Mouse (Mus musculus) MEL (cell line): ENCODE results near the gene Fam228a.

ENCODE experiments used
- CTCF ChIP-seq, 3 experiments: IDR thresholded peaks in 2 of 3; conservative IDR thresholded peaks in 1 of 3; 2 replicates each; pipeline ENCODE4 v1.5.1; 2011 to 2012; ENCODE audit warnings: low read length in 3 of 3, low read depth in 2 of 3, mild to moderate bottlenecking in 2 of 3, improper control_type of control experiment in 1 of 3, inconsistent platforms in 1 of 3, mixed read lengths in 1 of 3, moderate library complexity in 1 of 3; ENCODE audit not compliant: control insufficient read depth in 1 of 3, insufficient read depth in 1 of 3, poor library complexity in 1 of 3, severe bottlenecking in 1 of 3
- E2F4 ChIP-seq: IDR thresholded peaks from 2 replicates; pipeline ENCODE4 v1.6.1; 2011; ENCODE audit warnings: low read depth, low read length, improper control_type of control experiment, borderline replicate concordance
- EP300 ChIP-seq, 2 experiments: IDR thresholded peaks; 2 replicates each; pipeline ENCODE4 v1.6.1; 2011; ENCODE audit warnings: improper control_type of control experiment in 2 of 2, low read length in 2 of 2, low read depth in 1 of 2, mild to moderate bottlenecking in 1 of 2
- ETS1 ChIP-seq: IDR thresholded peaks from 2 replicates; pipeline ENCODE4 v1.6.1; 2012; ENCODE audit warnings: low read depth, mild to moderate bottlenecking, inconsistent platforms, low read length, improper control_type of control experiment, moderate library complexity
- GATA1 ChIP-seq: IDR thresholded peaks from 2 replicates; pipeline ENCODE4 v1.6.1; 2011; ENCODE audit warnings: low read depth, low read length, improper control_type of control experiment
- HCFC1 ChIP-seq: IDR thresholded peaks from 2 replicates; pipeline ENCODE4 v1.6.1; 2012; ENCODE audit warnings: low read depth, mild to moderate bottlenecking, inconsistent platforms, low read length, improper control_type of control experiment, moderate library complexity
- KAT2A ChIP-seq: conservative IDR thresholded peaks from 2 replicates; pipeline ENCODE4 v1.6.1; 2012; ENCODE audit warnings: low read depth, low read length, improper control_type of control experiment, inconsistent platforms
- MYC ChIP-seq: IDR thresholded peaks from 2 replicates; pipeline ENCODE4 v1.6.1; 2011; ENCODE audit warnings: low read depth, mild to moderate bottlenecking, low read length, improper control_type of control experiment, moderate library complexity
- NRF1 ChIP-seq: IDR thresholded peaks from 2 replicates; pipeline ENCODE4 v1.6.1; 2014; ENCODE audit warnings: low read depth, mild to moderate bottlenecking, inconsistent platforms, low read length, improper control_type of control experiment, moderate library complexity; ENCODE audit not compliant: poor library complexity, insufficient read depth, severe bottlenecking
- POLR2A ChIP-seq, 2 experiments: IDR thresholded peaks; 2 replicates each; pipeline ENCODE4 v1.6.1; 2011 to 2012; ENCODE audit warnings: low read length in 2 of 2, mild to moderate bottlenecking in 2 of 2, control low read depth in 1 of 2, improper control_type of control experiment in 1 of 2, low read depth in 1 of 2, moderate library complexity in 1 of 2; ENCODE audit not compliant: control insufficient read depth in 1 of 2, insufficient read depth in 1 of 2, poor library complexity in 1 of 2
- RCOR1 ChIP-seq: IDR thresholded peaks from 2 replicates; pipeline ENCODE4 v1.6.1; 2012; ENCODE audit warnings: low read depth, mild to moderate bottlenecking, inconsistent platforms, low read length, improper control_type of control experiment
- ZKSCAN1 ChIP-seq: IDR thresholded peaks from 2 replicates; pipeline ENCODE4 v1.6.1; 2012; ENCODE audit warnings: low read depth, mild to moderate bottlenecking, inconsistent platforms, low read length, improper control_type of control experiment, moderate library complexity

DNA sequence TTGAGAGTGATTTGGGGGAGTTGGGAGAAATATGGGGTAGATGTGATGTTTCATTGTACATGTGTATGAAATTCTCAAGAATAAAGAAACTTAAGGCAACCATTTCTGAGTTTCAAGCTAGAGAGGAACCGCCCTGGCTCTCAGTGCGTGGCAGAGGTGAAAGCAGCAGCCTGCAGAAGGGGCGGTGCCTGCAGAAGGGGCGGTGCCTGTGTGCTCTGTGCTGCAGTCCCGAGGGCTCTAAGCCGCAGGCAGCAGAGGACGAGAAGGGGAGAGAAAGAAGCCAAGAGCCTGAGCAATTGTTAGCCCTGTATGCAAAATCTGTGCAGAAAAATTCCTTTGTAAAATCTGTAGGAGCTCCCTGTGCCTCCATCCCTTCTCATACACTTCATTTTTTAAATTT is 20.8 kb downstream of the Fam228a start:
- no peak for TF ChIP-seq MYC
- TF ChIP-seq POLR2A (IDR thresholded peaks at IDR 0.05; ENCODE audit: control insufficient read depth in 1 of 2, insufficient read depth in 1 of 2, low read depth in 1 of 2, low read length in 2 of 2, poor library complexity in 1 of 2), result peak in 1 of 2 experiments; percentile 36; a peak in 1 of 4 replicates
- TF ChIP-seq HCFC1, result no peak
- no peak for TF ChIP-seq ETS1
- TF ChIP-seq CTCF (IDR thresholded peaks at IDR 0.05 in 2 of 3, conservative IDR thresholded peaks at IDR 0.05 in 1 of 3; ENCODE audit: control insufficient read depth in 1 of 3, insufficient read depth in 1 of 3, low read depth in 2 of 3, low read length in 3 of 3, poor library complexity in 1 of 3, severe bottlenecking in 1 of 3), result no peak
- TF ChIP-seq KAT2A, result no peak
- TF ChIP-seq GATA1, result no peak
- 0 out of 4 replicates have a peak, but pooled peaks of 1 of the 2 experiments have one; percentile 18 for TF ChIP-seq EP300 (IDR thresholded peaks at IDR 0.05; ENCODE audit: low read depth in 1 of 2, low read length in 2 of 2)
- TF ChIP-seq ZKSCAN1, result no peak
- TF ChIP-seq E2F4, result no peak
- no peak for TF ChIP-seq NRF1
- TF ChIP-seq RCOR1, result no peak
